In the genomic region with DNA sequence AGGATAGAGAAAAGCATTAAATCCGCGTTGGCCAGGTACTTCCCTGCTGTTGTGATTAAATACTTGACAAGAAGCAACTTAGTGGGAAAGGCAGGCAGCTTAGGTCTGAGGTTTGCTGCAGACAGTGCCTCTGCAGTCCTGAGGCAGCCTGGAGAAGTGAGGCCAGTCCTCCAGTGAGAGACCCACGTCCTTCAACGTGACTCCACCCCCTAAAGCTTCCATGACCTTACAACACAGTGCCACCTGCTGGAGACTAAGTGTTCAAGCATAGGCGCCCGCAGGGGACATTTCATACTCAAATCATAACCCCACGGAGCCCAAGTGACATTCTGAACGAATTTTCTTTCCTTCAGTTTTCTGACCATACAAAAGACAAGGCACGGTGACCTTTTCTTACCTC, we compare ENCODE assay signal across 8 mouse cellular contexts.
DNase-seq lines count a peak whose midpoint lies in the region; ATAC-seq and TF ChIP-seq lines count a peak whose summit lies in the region.

No protein-coding gene starts in this region.

- no peaks in the 10 kb centered on the region for H3K9me3 ChIP-seq in intestine, postnatal 0 days (ENCODE audit: control insufficient read depth)
- H3K9me3 ChIP-seq in liver, postnatal 0 days (ENCODE audit: low read length): no peaks in the 10 kb centered on the region

- no peak overlapping the region for H3K4me3 ChIP-seq in intestine, postnatal 0 days (ENCODE audit: low read depth, low read length)
- H3K4me3 ChIP-seq in liver, postnatal 0 days (ENCODE audit: low read depth, low read length): no peak overlapping the region

- TF ChIP-seq CTCF in intestine, postnatal 0 days (IDR thresholded peaks at IDR 0.05; ENCODE audit: low read depth): peak; percentile 76
- peak; percentile 64 for TF ChIP-seq CTCF in liver, postnatal 0 days (IDR thresholded peaks at IDR 0.05; ENCODE audit: low read depth)

- H3K36me3 ChIP-seq in intestine, postnatal 0 days (ENCODE audit: control insufficient read depth, insufficient read depth): no peaks in the 10 kb centered on the region
- H3K36me3 ChIP-seq in liver, postnatal 0 days (replicated peaks; ENCODE audit: insufficient read depth, low read length): no peaks in the 10 kb centered on the region

- no peak overlapping the region for H3K9ac ChIP-seq in intestine, postnatal 0 days (ENCODE audit: low read depth, low read length)
- H3K9ac ChIP-seq in liver, postnatal 0 days (replicated peaks): no peak overlapping the region

- ATAC-seq in intestine, postnatal 0 days: no peak
- ATAC-seq in liver, postnatal 0 days: peak; percentile 44; the same call in 1 of the 2 replicates

- no peak for TF ChIP-seq EP300 in liver, postnatal 0 days (IDR thresholded peaks at IDR 0.05; ENCODE audit: low read depth)

- DNase-seq in right cerebral cortex, adult 18-20 months: peak; percentile 72
- no peak for DNase-seq in right cerebral cortex, postnatal 25 days
- DNase-seq in c-Kit-positive CD71-positive TER-119-positive erythroid progenitor cells, embryonic 14.5 days (ENCODE audit: low spot score): peak; percentile 29
- DNase-seq in forelimb bud, embryonic 11.5 days (ENCODE audit: low read depth, low spot score): peak; percentile 69
- DNase-seq in liver, postnatal 0 days: peak; percentile 38
- DNase-seq in ovary, postnatal 36 days (ENCODE audit: low spot score): peak; percentile 25
- DNase-seq in B cell, adult 2 months: no peak

- H3K27me3 ChIP-seq in intestine, postnatal 0 days (replicated peaks; ENCODE audit: control insufficient read depth, insufficient read depth, low read length): no peaks in the 10 kb centered on the region
- no peaks in the 10 kb centered on the region for H3K27me3 ChIP-seq in liver, postnatal 0 days (ENCODE audit: insufficient read depth, low read length)

- WGBS in intestine, postnatal 0 days: 44% methylated on average over 9 of the region's 9 CpGs
- WGBS in liver, postnatal 0 days (ENCODE audit: insufficient replicate concordance): 49% methylated on average over 9 of the region's 9 CpGs

- H3K4me2 ChIP-seq in intestine, postnatal 0 days (replicated peaks; ENCODE audit: low read depth): no peak overlapping the region
- no peak overlapping the region for H3K4me2 ChIP-seq in liver, postnatal 0 days (ENCODE audit: low read depth, low read length)

- H3K4me1 ChIP-seq in intestine, postnatal 0 days (replicated peaks; ENCODE audit: control insufficient read depth, insufficient read depth, low read length): no peaks in the 10 kb centered on the region
- H3K4me1 ChIP-seq in liver, postnatal 0 days (ENCODE audit: insufficient read depth): no peaks in the 10 kb centered on the region

- no peak overlapping the region for H3K27ac ChIP-seq in intestine, postnatal 0 days (ENCODE audit: low read depth, low read length)
- no peak overlapping the region for H3K27ac ChIP-seq in liver, postnatal 0 days (ENCODE audit: low read depth)

Comparison
In these comparisons a context has a peak if more than half of its experiments do, and no peak if none do; other contexts are left out.
1. DNase-seq: peak in right cerebral cortex, adult 18-20 months (single experiment), c-Kit-positive CD71-positive TER-119-positive erythroid progenitor cells, embryonic 14.5 days (single experiment), forelimb bud, embryonic 11.5 days (single experiment), liver, postnatal 0 days (single experiment) and ovary, postnatal 36 days (single experiment); none in right cerebral cortex, postnatal 25 days (single experiment) and B cell, adult 2 months (0 of 2).